Mouse (Mus musculus) stomach, postnatal 0 days (tissue): ENCODE data around the gene Il23r. TPM values are rescaled to one million over a fixed set of nuclear protein-coding genes. Genes with fewer than 3 reads are reported as not detected.
"Not testable (repeated sequence)": the region's sequence is repeated elsewhere in the genome, so short reads cannot be mapped to it uniquely, and the experiment has no call there.

ENCODE experiments used
- ATAC-seq: fragments of 200-750 bp; cut with Nextera tagmentation; 2 replicates; pipeline ENCODE4 v1.8.0; 2017; ENCODE audit not compliant: low FRiP score, low TSS enrichment
- DNase-seq: peaks from one replicate; pipeline ENCODE4 v3.0.0-alpha.2; 2016; ENCODE audit warnings: low spot score
- H3K27ac ChIP-seq: fragments of 300-500 bp; sonication (generic); replicated peaks from 2 replicates; pipeline ENCODE4 v1.5.1; 2014; ENCODE audit warnings: mild to moderate bottlenecking, control low read depth
- H3K27me3 ChIP-seq: fragments of 300-500 bp; sonication (generic); 2 replicates; pipeline ENCODE4 v1.6.1; 2014; ENCODE audit warnings: low read length; ENCODE audit not compliant: control insufficient read depth, insufficient read depth
- H3K36me3 ChIP-seq: fragments of 300-500 bp; sonication (generic); 2 replicates; pipeline ENCODE4 v1.6.1; 2014; ENCODE audit warnings: low read length, mixed read lengths; ENCODE audit not compliant: control insufficient read depth, insufficient read depth
- H3K4me1 ChIP-seq: fragments of 300-500 bp; sonication (generic); replicated peaks from 2 replicates; pipeline ENCODE4 v1.6.1; 2014; ENCODE audit warnings: antibody characterized with exemption; ENCODE audit not compliant: control insufficient read depth, insufficient read depth
- H3K4me2 ChIP-seq: fragments of 300-500 bp; sonication (generic); replicated peaks from 2 replicates; pipeline ENCODE4 v1.6.1; 2014; ENCODE audit warnings: low read depth, mild to moderate bottlenecking, control low read depth, moderate library complexity
- H3K4me3 ChIP-seq: fragments of 300-500 bp; sonication (generic); 2 replicates; pipeline ENCODE4 v1.5.1; 2014; ENCODE audit warnings: low read depth, low read length, control low read depth
- H3K9ac ChIP-seq: fragments of 300-500 bp; sonication (generic); 2 replicates; pipeline ENCODE4 v1.6.1; 2014; ENCODE audit warnings: mild to moderate bottlenecking, low read length, control low read depth, mixed read lengths
- H3K9me3 ChIP-seq: fragments of 300-500 bp; sonication (generic); 2 replicates; pipeline ENCODE4 v1.6.1; 2016; ENCODE audit warnings: low read length; ENCODE audit not compliant: control insufficient read depth
- CTCF ChIP-seq: IDR thresholded peaks from 2 replicates; pipeline ENCODE4 v1.5.1; 2016; ENCODE audit warnings: antibody characterized with exemption, low read depth, mild to moderate bottlenecking, moderate library complexity
- EP300 ChIP-seq: optimal IDR thresholded peaks from 2 replicates; pipeline ENCODE3; 2016; ENCODE audit warnings: antibody characterized with exemption
- WGBS: fragments of 180-500 bp; shearing (Covaris S2); extraction: QIAGEN DNeasy Blood & Tissue Kit; methylation state at CpG from one replicate; pipeline ENCODE4 v1.1.7; 2014; 5-methylcytosine and 5-hydroxymethylcytosine counted together
- polyA plus RNA-seq: library from polyadenylated mRNA; unstranded; fragments of >200 nt; fragmentation: Nextera tagmentation; extraction: Ambion mirVana; gene quantifications from 2 replicates; pipeline ENCODE4 v1.2.1, GENCODE M21; 2015

Gene Il23r
- polyA plus RNA-seq, 1 experiment from 2014 or later = 0.04 TPM

- Histone ChIP-seq H3K9ac (no peak overlapping the region), H3K4me3 (no peak overlapping the region), H3K9me3 (no peaks in the 10 kb centered on the region), H3K4me2 (no peak overlapping the region), H3K4me1 (no peaks in the 10 kb centered on the region), H3K36me3 (no peaks in the 10 kb centered on the region), H3K27me3 (peaks cover 9% of the 10 kb centered on the region; the same call in 1 of the 2 replicates), H3K27ac (peak overlapping the region; percentile 64)
- 56% methylated on average over 7 of the region's 7 CpGs for WGBS
- DNase-seq (no peak), ATAC-seq (no peak)
- TF ChIP-seq CTCF = peak; percentile 37
- TF ChIP-seq EP300 = peak; percentile 9
Observed at GRCm38 (mm10) chr6:67531822-67532162, 40.1 kb upstream of the Il23r start.

GRCm38 (mm10) chr6:67530992-67531821, 39.6 kb upstream of the Il23r start:
- H3K27ac ChIP-seq = peak overlapping the region; percentile 64
- no peak overlapping the region for H3K9ac ChIP-seq
- no peaks in the 10 kb centered on the region for H3K4me1 ChIP-seq
- H3K9me3 ChIP-seq = no peaks in the 10 kb centered on the region
- H3K36me3 ChIP-seq = no peaks in the 10 kb centered on the region
- H3K4me2 ChIP-seq = no peak overlapping the region
- 48% methylated on average over 9 of the region's 9 CpGs for WGBS
- no peak for DNase-seq
- no peak for TF ChIP-seq EP300
- peak; percentile 51 for TF ChIP-seq CTCF
- H3K4me3 ChIP-seq = no peak overlapping the region
- peak; percentile 67 for ATAC-seq
- peaks cover 9% of the 10 kb centered on the region; the same call in 1 of the 2 replicates for H3K27me3 ChIP-seq

- no peaks in the 10 kb centered on the region for H3K4me1 ChIP-seq
- no peak for TF ChIP-seq CTCF
- no peak for TF ChIP-seq EP300
- whole genome bisulfite sequencing = 80% methylated on average over 5 of the region's 5 CpGs
- no peak overlapping the region for H3K4me2 ChIP-seq
- H3K36me3 ChIP-seq = no peaks in the 10 kb centered on the region
- DNase-seq = no peak
- no peak overlapping the region for H3K4me3 ChIP-seq
- H3K27me3 ChIP-seq = no peaks in the 10 kb centered on the region
- no peak for ATAC-seq
- H3K9ac ChIP-seq = no peak overlapping the region
- no peak overlapping the region for H3K27ac ChIP-seq
- no peaks in the 10 kb centered on the region for H3K9me3 ChIP-seq
Observed at GRCm38 (mm10) chr6:67526356-67526755, 34.7 kb upstream of the Il23r start.

- Histone ChIP-seq H3K27ac (no peak overlapping the region), H3K4me2 (no peak overlapping the region), H3K36me3 (no peaks in the 10 kb centered on the region), H3K4me1 (no peaks in the 10 kb centered on the region), H3K27me3 (no peaks in the 10 kb centered on the region), H3K9ac (no peak overlapping the region), H3K4me3 (no peak overlapping the region), H3K9me3 (no peaks in the 10 kb centered on the region)
- TF ChIP-seq CTCF (peak; percentile 77), EP300 (no peak)
- DNase-seq (peak; percentile 48), ATAC-seq (no peak)
Observed at GRCm38 (mm10) chr6:67510752-67511151, 19.1 kb upstream of the Il23r start.

- H3K4me1 ChIP-seq, H3K9ac ChIP-seq, H3K27me3 ChIP-seq, DNase-seq, H3K4me3 ChIP-seq, ATAC-seq, H3K27ac ChIP-seq, H3K4me2 ChIP-seq, H3K36me3 ChIP-seq, H3K9me3 ChIP-seq: not testable (repeated sequence)
- WGBS = 100% methylated on average over 2 of the region's 6 CpGs
Observed at GRCm38 (mm10) chr6:67501938-67502337, 10.3 kb upstream of the Il23r start.

GRCm38 (mm10) chr6:67481012-67481411, 10.6 kb downstream of the Il23r start:
- Histone ChIP-seq H3K4me2 (no peak overlapping the region), H3K9me3 (no peaks in the 10 kb centered on the region), H3K36me3 (no peaks in the 10 kb centered on the region), H3K4me3 (no peak overlapping the region), H3K27me3 (no peaks in the 10 kb centered on the region), H3K4me1 (no peaks in the 10 kb centered on the region), H3K9ac (no peak overlapping the region), H3K27ac (no peak overlapping the region)
- WGBS = 54% methylated on average over 2 of the region's 2 CpGs
- TF ChIP-seq CTCF (no peak), EP300 (no peak)
- ATAC-seq (no peak), DNase-seq (no peak)
